Mouse (Mus musculus): ENCODE measurements around the gene Ltc4s.
A peak's percentile ranks its signal among the peaks of the same experiment; 100 is the strongest.

Ltc4s gene

GRCm38 (mm10) chr11:50224671-50225530 is 13.5 kb downstream of the Ltc4s start:
- peak; percentile 83 for DNase-seq (ENCODE audit: low read depth, low spot score)

- DNase-seq (ENCODE audit: low read depth, low spot score), result no peak
These were observed 14.4 kb downstream of the Ltc4s start for GRCm38 (mm10) chr11:50223783-50224662.

DNA sequence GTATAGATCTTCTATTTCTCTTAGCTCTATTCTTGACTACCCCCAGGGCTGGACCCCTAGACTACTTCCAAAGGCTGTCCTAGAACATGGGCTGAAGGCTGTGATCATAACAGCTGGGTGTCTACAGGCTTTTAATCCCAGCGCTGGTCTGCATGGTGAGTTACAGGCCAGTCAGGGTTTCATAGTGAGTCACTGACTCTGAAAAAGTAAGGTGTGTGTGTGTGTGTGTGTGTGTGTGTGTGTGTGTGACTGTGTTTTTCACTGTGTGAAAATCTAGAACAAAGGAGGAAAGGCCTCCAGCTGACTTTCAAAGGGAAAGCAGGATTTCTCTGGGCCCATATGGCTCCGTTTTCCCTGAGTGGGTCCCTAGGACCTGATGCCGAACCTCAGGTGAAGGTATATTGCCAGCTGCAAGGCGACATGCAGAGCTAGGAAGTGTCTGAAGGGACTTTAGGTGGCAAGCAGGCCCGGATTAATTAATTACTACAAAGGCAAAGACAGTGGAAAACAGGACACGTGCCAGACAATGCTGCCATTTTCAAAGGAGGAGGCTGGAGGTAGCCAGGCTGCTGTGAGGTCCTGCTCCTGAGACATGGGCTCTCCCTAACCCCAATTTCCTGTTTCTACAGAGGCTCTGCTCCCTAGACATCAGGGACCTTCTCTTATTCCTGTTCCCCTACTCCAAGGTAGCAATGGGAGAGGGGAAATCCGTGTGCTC is 15.7 kb downstream of the Ltc4s start:
- DNase-seq (ENCODE audit: low read depth, low spot score), result no peak

DNA sequence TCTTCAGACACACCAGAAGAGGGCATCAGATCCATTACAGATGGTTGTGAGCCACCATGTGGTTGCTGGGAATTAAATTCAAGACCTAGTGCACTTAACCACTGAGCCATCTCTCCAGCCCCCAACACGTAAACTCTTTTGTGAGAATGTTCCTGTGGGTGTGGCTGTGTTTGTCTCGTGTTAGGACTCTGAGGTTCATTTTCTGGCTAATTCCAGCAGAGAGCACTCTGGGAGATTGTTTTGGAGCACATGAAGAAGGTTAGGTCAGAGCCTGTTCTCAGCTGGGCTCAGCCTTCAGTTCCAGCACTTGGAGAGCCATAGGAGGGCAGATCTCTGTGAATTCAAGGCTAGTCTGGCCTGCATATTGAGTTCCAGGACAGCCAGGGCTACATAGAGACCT is 18.6 kb downstream of the Ltc4s start:
- no peak for DNase-seq (ENCODE audit: low read depth, low spot score)

DNA sequence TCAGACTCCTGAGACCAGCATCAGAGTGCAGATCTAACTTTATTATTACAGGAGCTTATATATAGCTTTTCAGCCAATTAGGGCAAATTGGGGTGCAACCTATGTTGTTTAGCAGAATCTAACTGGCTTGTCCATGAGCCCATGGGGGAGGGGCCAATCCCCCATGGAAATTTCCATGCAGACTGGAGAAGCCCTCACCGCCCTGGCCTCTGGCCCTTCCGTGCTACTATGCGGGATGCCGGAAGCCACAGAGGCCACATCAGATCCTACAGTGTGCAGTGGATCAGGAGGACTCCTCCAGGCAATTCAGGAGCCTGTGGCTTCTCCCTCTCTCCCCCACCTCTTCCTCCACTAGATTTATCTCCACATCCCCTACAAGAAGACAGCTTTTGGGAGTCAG is 20.6 kb downstream of the Ltc4s start:
- DNase-seq (ENCODE audit: low read depth, low spot score), result no peak

GRCm38 (mm10) chr11:50216724-50217366 is 21.6 kb downstream of the Ltc4s start:
- no peak for DNase-seq (ENCODE audit: low read depth, low spot score)

- no peak for DNase-seq (ENCODE audit: low read depth, low spot score)
These were observed 22.8 kb downstream of the Ltc4s start for GRCm38 (mm10) chr11:50215633-50216032.

- DNase-seq (ENCODE audit: low read depth, low spot score), result no peak
These were observed 23.8 kb downstream of the Ltc4s start for GRCm38 (mm10) chr11:50214631-50215030.

DNA sequence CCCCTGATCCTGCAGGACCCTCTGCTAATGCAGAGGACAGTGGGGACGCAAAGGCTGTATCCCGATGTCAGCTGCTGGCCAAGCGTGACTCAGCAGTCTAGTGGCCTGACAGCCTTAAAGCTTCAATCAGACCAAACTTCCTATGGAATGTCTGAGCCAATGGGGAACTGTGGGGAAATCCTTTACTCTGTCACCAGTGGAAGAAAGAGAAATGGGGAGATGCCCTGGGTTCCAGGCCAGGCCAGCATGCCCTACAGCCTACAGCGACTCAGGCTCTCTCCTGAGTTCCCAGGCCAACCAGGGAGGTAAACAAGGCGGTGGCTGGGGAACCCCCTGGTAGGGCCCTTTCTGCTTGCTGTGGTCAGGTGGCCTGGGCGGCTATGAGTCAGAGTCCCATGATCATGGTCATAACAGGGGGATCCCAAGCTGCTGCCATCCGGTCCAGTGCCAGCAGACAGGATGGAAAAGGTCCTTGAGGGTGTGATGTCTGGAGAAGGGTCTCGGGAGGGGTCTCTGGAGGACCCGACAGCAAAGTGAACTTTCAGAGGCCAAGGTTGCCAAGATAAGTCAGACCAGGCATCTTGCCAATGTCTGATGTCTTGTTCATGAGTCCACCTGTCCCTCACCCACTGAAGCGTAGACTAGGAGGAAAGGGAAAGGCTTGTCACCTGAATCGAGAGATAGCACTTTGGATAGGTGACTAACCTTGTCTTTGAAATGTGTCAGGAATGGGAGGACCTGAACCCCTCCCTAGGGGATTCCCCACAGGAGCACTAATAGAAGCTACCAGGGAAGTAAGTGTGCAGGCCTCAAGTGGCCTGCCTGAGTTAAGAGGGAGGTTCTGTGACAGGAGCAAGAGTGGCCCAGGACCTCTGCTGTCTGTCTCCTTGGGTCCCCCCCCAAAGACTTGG is 25.3 kb downstream of the Ltc4s start:
- no peak for DNase-seq (ENCODE audit: low read depth, low spot score)

DNA sequence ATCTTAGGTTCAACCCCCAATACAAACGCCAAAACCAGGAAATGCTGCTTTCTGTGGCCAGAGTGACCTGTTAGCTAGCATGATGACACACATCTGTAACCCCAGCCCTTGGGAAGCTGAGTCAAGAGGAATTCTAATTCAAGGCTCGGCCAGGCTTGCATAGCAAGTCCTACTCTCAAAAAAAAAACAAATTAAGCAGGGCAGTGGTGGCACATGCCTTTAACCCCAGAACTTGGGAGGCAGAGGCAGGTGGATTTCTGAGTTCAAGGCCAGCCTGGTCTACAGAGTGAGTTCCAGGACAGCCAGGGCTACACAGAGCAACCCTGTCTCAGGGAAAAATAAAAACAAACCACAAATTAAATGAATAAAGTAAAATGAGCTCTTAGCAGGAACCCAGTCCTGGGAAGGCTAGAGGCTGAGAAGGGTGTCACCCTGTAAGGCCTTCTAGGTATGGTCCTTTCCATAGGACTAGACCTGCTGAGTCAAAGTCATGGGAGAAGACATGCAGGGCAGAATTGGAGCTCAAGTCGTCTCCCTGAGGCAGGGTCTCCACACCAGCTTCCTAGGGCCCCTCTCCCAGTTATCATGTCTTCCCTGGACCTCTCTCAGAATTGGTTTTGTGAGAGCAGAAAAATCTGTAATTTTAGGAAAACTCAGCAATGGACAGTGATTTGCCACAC is 26.2 kb downstream of the Ltc4s start:
- DNase-seq (ENCODE audit: low read depth, low spot score), result no peak

DNA sequence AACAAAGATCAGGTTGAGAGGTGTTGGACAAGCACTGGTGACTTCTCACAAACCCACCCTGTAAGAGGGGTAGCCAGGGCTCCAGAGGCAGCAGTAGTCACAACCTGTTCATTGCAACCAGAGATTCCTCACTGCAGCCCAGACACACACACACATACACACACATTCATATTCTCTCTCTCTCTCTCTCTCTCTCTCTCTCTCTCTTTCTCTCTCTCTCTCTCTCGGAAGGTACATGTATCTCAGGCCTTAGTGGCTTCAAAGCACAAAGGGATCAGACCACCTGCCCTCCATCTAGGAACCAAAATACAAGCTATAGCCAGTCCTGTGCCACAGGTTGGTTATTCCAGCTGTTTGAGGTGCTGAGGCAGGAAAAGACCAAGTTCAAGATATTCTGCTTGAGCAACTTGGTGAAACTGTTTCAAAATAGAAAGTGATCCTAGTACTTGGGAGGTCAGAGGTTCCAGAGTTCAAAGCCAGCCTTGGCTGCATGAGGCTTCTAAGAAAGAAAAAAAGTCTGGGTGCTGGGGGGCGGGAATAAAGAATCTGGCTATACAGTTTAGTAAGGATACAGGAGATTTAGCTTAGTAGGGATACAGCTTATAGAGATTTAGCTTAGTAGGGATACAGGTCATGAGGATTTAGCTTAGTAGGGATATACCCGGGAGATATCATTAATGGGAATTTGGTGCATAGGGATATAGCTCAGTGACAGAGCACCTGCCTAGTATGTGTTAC is 26.9 kb downstream of the Ltc4s start:
- DNase-seq (ENCODE audit: low read depth, low spot score), result no peak

- DNase-seq (ENCODE audit: low read depth, low spot score), result peak; percentile 71
These were observed 27.8 kb downstream of the Ltc4s start, which contains the start of the genes Sqstm1 and Mgat4b for GRCm38 (mm10) chr11:50210505-50211151. Sqstm1 (minus strand) TSS chr11:50210827. Mgat4b (plus strand) TSS chr11:50210890.

- peak; percentile 69 for DNase-seq (ENCODE audit: low read depth, low spot score)
These were observed 28.3 kb downstream of the Ltc4s start for GRCm38 (mm10) chr11:50210101-50210504.

- no peak for DNase-seq (ENCODE audit: low read depth, low spot score)
These were observed 30.4 kb downstream of the Ltc4s start for GRCm38 (mm10) chr11:50208039-50208438.

DNA sequence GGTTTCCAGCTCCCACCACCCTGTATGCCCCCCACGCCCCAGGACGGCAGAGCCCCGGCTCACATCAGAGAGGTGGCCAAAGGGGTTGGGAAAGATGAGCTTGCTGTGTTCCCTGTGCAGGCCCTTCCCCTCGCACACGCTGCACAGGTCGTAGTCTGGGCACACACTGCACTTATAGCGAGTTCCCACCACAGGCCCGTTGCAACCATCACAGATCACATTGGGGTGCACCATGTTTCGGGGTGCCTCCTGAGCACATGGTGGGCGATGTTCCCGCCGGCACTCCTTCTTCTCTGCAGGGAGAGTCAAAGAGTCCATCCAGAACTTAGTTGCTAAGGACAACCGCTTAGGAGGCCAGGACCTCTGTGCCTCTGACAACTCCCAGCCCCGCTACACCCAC is 31.1 kb downstream of the Ltc4s start:
- DNase-seq (ENCODE audit: low read depth, low spot score), result no peak

- no peak for DNase-seq (ENCODE audit: low read depth, low spot score)
These were observed 32.4 kb downstream of the Ltc4s start for GRCm38 (mm10) chr11:50206037-50206436.

- DNase-seq (ENCODE audit: low read depth, low spot score), result no peak
These were observed 33.0 kb downstream of the Ltc4s start for GRCm38 (mm10) chr11:50205434-50205833.

DNA sequence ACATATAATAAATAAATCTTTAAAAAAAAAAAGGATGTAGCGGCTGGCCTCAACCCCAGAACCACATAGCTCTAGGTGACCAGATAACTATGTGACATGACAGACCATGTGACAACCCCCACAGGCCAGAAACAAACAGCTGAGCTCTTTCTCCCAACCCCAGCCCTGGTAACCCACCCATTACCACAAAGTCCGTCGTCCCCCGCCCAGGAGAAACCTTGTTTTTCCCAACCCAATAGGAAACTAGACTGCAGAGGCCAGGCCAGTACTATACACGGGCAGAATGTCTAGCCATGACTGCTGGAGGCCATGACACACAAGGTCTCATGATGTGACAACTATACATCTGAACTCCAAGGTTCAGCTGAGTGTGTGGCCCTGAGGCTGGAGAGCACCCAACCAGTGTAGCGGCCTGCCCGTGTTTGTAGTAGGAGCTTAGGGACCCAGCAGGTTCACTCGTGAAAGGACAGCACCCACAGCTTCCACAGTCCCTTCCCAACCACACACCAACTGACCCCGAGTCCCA is 35.1 kb downstream of the Ltc4s start:
- no peak for DNase-seq (ENCODE audit: low read depth, low spot score)

All from c-Kit-negative CD71-positive TER-119-positive erythroid progenitor cells, embryonic 14.5 days (primary cell).